Mouse (Mus musculus): ENCODE measurements around the gene Ifna1.
"Not testable (repeated sequence)": the region's sequence is repeated elsewhere in the genome, so short reads cannot be mapped to it uniquely, and the experiment has no call there.

The Ifna1 gene

GRCm38 (mm10) chr4:88849698-88850097 is at the start of gene Ifna1:
Gene Ifna1 (plus strand): TSS chr4:88850087.
- in situ Hi-C loops (cut with MboI; ENCODE audit: low pct_unique_long_range_greater_than_20kb in 1 of 2, low sequenced_read_pairs in 2 of 2, unreplicated experiment in 1 of 2), result no loop called here

- in situ Hi-C loops (cut with MboI; ENCODE audit: low pct_unique_long_range_greater_than_20kb in 1 of 2, low sequenced_read_pairs in 2 of 2, unreplicated experiment in 1 of 2), result not testable (repeated sequence)
Measured at GRCm38 (mm10) chr4:88802954-88803353, 46.9 kb upstream of the Ifna1 start, which contains the start of gene Gm13287. Gene Gm13287 (plus strand): TSS chr4:88803254.

DNA sequence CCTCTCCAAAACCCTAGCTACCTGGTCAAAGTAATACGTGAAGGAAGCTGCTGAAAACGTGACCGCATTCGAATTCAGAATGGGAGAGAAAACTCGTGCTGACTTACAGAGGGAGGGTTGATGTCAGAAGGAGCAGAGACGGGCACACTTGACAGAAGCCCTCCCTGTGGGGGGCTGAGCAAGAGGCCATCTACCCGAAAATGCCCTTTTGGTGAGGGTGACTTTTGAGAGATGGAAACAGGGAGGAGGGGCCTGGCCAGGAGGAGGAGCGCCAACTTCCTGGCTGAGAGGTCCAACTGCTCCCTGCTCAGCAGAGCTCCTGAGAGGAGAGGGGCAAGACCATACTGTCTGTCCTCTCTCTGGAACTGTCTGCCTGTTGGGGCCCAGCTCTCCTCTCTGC is 44.7 kb upstream of the Ifna1 start, which contains the start of gene Gm13288:
Gene Gm13288 (plus strand): TSS at position 301 of the 400 bp plus-strand sequence.
- in situ Hi-C loops (cut with MboI; ENCODE audit: low pct_unique_long_range_greater_than_20kb in 1 of 2, low sequenced_read_pairs in 2 of 2, unreplicated experiment in 1 of 2), result not testable (repeated sequence)

DNA sequence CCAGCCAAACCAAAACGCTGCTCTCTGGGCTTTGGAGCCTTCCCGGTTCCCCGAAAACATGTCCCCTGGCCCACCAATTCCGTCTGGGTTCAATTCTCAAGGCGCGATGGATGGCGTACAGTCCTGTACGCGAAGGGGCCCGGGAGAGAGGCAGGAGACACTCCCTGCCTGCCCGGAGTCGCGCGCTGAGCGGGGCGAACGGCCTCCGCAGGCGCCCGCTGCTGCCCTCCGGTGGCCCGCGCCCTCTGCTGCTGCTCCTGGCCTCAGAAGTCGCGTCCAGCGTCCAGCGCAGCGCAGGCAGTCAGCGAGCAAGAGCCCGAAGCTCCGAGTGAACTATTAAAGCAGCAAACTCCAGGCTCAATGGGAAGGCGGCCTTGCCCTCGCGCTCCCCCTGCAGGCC is 44.1 kb upstream of the Ifna1 start:
- in situ Hi-C loops (cut with MboI; ENCODE audit: low pct_unique_long_range_greater_than_20kb in 1 of 2, low sequenced_read_pairs in 2 of 2, unreplicated experiment in 1 of 2), result not testable (repeated sequence)

DNA sequence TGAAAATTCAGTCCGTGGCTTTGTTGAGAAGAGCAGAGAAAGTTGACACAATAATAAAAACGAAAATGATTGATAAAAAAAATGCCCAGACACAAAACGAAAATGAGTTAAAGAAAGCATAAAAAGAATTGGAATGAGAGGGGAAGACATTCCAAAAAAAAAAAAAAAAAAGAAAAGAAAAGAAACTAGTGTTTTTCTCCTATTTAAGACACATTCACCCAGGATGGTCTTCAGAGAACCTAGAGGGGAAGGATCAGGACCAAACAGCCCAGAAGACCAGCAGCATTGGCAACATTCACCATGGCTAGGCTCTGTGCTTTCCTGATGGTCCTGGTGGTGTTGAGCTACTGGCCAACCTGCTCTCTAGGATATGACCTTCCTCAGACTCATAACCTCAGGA is 34.0 kb upstream of the Ifna1 start, which contains the start of gene Ifna7:
Gene Ifna7 (plus strand): TSS at position 301 of the 400 bp plus-strand sequence.
- in situ Hi-C loops (cut with MboI; ENCODE audit: low pct_unique_long_range_greater_than_20kb in 1 of 2, low sequenced_read_pairs in 2 of 2, unreplicated experiment in 1 of 2), result loop anchor here in 1 of 2 experiments (10.0 kb wide), 1 partner anchor 131 kb away; the partner anchor contains the start of gene Ifna2

- in situ Hi-C loops (cut with MboI; ENCODE audit: low pct_unique_long_range_greater_than_20kb in 1 of 2, low sequenced_read_pairs in 2 of 2, unreplicated experiment in 1 of 2), result loop anchor here in 1 of 2 experiments (10.0 kb wide), 1 partner anchor 135 kb away; the partner anchor contains the start of gene Ifna2
Measured at GRCm38 (mm10) chr4:88819659-88820058, 30.2 kb upstream of the Ifna1 start, which contains the start of gene Ifna11. Gene Ifna11 (plus strand): TSS chr4:88819959.

DNA sequence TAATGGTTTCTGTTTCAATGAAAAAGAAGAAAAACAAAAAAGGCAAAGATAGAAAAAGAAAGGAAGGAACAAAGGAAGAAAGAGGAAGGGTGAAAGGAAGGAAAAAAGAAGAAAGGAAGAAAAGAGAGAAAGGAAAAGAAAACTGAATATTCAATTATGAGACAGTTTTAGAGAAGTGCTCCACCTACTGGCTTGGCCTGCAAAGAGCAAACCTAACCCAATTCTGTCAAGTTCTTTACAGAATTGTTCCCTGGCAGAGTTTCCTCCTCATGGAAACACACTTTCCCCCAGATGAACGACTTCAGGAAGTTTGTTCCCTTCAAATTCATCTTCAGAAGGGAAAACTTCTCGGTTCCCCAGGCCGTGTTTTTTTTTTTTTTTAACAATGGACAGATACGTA is 26.9 kb upstream of the Ifna1 start:
- in situ Hi-C loops (cut with MboI; ENCODE audit: low pct_unique_long_range_greater_than_20kb in 1 of 2, low sequenced_read_pairs in 2 of 2, unreplicated experiment in 1 of 2), result no loop called here

DNA sequence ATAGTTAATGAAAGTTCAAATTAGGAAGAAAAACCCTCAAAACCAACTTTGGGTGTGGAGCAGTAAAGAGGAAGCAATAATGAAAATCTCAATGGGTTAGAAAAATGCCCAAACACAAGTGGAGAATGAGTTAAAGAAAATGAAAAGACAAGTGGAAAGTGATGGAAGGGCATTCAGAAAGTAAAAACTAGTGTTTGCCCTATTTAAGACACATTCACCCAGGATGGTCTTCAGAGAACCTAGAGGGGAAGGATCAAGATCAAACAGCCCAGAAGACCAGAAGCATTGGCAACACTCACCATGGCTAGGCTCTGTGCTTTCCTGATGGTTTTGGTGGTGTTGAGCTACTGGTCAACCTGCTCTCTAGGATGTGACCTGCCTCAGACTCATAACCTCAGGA is 22.8 kb upstream of the Ifna1 start, which contains the start of gene Ifna6:
Gene Ifna6 (plus strand): TSS at position 301 of the 400 bp plus-strand sequence.
- in situ Hi-C loops (cut with MboI; ENCODE audit: low pct_unique_long_range_greater_than_20kb in 1 of 2, low sequenced_read_pairs in 2 of 2, unreplicated experiment in 1 of 2), result not testable (repeated sequence)

DNA sequence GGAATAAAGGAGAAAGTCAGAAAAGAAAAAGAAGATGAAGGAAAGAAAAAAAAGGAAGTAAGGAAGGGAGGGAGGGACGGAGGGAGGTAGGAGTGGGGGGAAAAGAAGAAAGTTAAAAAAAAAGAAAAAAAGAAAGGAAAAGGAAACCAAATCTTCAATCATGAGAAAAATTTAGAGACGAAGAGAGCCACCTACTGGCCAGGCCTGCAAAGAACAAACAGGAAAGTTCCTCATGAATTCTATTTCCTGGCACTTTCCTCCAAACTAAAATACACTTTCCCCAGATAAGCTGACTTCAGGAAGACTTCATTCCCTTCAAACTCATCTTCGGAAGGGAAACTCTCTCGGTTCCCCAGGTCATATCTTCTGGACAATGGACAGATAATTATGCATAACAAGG is 19.4 kb upstream of the Ifna1 start:
- in situ Hi-C loops (cut with MboI; ENCODE audit: low pct_unique_long_range_greater_than_20kb in 1 of 2, low sequenced_read_pairs in 2 of 2, unreplicated experiment in 1 of 2), result no loop called here

- in situ Hi-C loops (cut with MboI; ENCODE audit: low pct_unique_long_range_greater_than_20kb in 1 of 2, low sequenced_read_pairs in 2 of 2, unreplicated experiment in 1 of 2), result not testable (repeated sequence)
Measured at GRCm38 (mm10) chr4:88835225-88835624, 14.7 kb upstream of the Ifna1 start, which contains the start of gene Ifna5. Gene Ifna5 (plus strand): TSS chr4:88835525.

DNA sequence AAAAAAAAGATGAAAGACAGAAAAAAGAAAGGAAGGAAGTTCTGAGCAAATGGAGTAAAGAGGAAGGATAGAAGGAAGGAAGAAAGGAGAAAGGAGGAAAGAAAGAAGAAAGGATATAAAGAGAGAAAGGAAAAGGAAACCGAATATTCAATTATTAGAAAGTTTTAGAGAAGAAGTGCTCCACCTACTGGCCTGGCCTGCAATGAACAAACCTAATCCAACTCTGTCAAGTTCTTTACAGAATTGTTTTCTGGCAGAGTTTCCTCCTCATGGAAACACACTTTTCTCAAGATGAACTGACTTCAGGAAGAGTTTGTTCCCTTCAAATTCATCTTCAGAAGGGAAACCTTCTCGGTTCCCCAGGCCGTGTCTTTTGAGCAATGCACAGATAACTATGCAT is 11.1 kb upstream of the Ifna1 start:
- in situ Hi-C loops (cut with MboI; ENCODE audit: low pct_unique_long_range_greater_than_20kb in 1 of 2, low sequenced_read_pairs in 2 of 2, unreplicated experiment in 1 of 2), result no loop called here

DNA sequence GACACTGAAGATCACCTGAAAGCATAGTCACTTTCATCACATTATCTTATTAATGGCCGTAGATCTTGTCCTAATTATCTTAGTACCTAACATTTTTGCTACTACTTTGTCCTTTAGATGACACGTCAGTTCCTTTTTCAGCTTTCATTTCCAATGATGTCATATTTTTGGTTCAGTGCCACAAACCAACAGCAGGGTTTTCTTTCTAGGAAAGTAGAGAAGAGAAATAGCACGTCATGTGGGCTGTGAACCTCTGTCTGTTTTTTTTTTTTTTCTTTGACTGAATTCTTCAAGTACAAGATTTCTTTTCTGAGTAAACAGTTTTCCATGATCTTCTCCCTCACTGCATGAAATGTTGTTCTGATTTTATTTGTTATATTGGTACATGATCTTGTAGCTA is 9.8 kb upstream of the Ifna1 start:
- in situ Hi-C loops (cut with MboI; ENCODE audit: low pct_unique_long_range_greater_than_20kb in 1 of 2, low sequenced_read_pairs in 2 of 2, unreplicated experiment in 1 of 2), result no loop called here

- in situ Hi-C loops (cut with MboI; ENCODE audit: low pct_unique_long_range_greater_than_20kb in 1 of 2, low sequenced_read_pairs in 2 of 2, unreplicated experiment in 1 of 2), result no loop called here
Measured at GRCm38 (mm10) chr4:88841438-88841911, 8.4 kb upstream of the Ifna1 start, which contains the start of gene Ifna4. Gene Ifna4 (plus strand): TSS chr4:88841861.

GRCm38 (mm10) chr4:88845334-88845733 is 4.6 kb upstream of the Ifna1 start:
- in situ Hi-C loops (cut with MboI; ENCODE audit: low pct_unique_long_range_greater_than_20kb in 1 of 2, low sequenced_read_pairs in 2 of 2, unreplicated experiment in 1 of 2), result no loop called here

DNA sequence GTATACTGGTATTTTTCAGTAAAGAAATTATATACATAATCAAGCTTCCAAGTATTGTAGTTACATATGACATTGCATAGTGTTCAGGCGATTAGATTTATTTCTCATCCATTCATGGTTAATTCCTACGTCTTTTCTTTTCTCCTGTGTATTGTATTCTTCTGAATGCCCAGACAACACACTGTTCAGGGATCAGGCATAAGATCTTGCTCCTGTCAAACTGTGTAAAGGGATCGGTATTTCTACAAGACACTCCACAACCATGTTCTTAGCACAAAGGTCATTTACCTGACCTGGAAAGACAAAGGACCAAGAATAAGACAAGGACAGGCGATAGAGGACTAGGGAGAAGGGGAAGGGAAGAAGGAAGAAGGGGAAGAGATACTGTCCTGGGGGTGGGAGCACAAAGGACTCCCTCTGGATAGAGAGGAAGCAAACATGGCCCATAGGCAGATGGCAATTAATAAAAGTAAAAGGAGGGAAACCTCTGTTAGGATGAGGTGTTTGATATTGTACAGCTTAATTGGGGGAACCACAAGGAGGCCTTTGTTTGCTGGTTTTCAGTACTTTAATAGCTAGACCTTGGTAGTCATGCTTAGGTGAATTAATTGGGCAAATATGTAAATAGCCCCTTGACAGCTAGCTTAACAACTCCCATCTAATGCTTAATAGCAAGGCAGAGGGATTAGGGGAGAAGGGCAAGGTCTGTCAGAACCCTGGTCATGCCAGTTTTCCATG is 1.3 kb downstream of the Ifna1 start:
- in situ Hi-C loops (cut with MboI; ENCODE audit: low pct_unique_long_range_greater_than_20kb in 1 of 2, low sequenced_read_pairs in 2 of 2, unreplicated experiment in 1 of 2), result no loop called here

GRCm38 (mm10) chr4:88859214-88859613 is 9.3 kb downstream of the Ifna1 start:
- in situ Hi-C loops (cut with MboI; ENCODE audit: low pct_unique_long_range_greater_than_20kb in 1 of 2, low sequenced_read_pairs in 2 of 2, unreplicated experiment in 1 of 2), result no loop called here

- in situ Hi-C loops (cut with MboI; ENCODE audit: low pct_unique_long_range_greater_than_20kb in 1 of 2, low sequenced_read_pairs in 2 of 2, unreplicated experiment in 1 of 2), result no loop called here
Measured at GRCm38 (mm10) chr4:88863309-88863708, 13.4 kb downstream of the Ifna1 start.

- in situ Hi-C loops (cut with MboI; ENCODE audit: low pct_unique_long_range_greater_than_20kb in 1 of 2, low sequenced_read_pairs in 2 of 2, unreplicated experiment in 1 of 2), result no loop called here
Measured at GRCm38 (mm10) chr4:88864599-88864998, 14.7 kb downstream of the Ifna1 start.

DNA sequence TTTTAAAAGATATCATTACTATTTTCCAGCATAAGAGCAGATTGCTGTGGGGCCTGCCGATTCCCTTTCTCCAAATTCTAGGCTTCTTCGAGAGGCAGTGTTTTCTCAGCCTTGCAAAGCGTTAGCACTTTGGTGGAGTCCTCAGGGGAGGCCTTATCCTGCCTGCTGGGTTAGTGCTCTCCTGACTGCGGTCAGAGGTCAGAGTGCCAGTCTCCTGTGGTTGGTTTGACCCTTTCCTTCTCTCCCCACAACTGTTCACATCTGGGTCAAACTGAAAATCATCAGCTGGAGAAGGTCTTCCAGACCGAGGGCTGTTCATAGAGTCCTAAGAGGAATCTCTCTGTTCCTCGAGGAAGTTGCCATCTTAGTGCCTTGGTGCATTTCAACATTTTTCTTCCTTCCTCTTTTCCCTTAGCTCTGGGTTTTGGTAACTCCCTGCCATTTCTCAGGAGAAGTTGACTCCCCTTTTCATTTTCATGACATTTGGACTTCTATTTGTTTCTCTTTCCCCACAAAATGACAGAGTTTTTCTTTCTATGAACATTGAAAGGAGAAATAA is 15.2 kb downstream of the Ifna1 start:
- in situ Hi-C loops (cut with MboI; ENCODE audit: low pct_unique_long_range_greater_than_20kb in 1 of 2, low sequenced_read_pairs in 2 of 2, unreplicated experiment in 1 of 2), result no loop called here
